10 mouse cellular contexts compared by ENCODE assay signal in the genomic region with DNA sequence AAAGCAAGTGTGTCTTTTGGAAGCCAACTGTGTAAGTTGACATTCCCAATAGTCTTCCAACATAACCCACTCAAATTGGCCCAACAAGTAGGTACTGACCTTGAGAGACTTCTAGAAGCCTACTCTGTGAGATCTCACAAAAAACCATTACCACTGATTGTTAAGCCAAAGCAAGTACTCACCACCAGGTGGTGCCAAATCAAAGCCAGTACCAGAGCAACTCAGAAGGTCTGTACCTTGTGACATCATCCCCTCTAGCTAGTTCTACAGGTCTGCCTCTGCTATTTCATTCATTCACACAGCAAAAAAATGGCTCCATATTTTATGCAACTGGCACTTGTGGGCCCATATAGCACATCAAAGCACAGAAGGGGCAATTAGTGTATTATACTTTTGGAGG. TPM values are rescaled to one million over a fixed set of nuclear protein-coding genes. Genes with fewer than 3 reads are reported as not detected.
DNase-seq lines count a peak whose midpoint lies in the region; ATAC-seq and TF ChIP-seq lines count a peak whose summit lies in the region.
"Had no signal": no experiment of that assay in that cellular context is flagged by ENCODE, and none has a peak within 500 bp of the region (broad histone marks: within the 10 kb centered on the region; RNA-seq: fewer than 3 reads in every experiment).

No protein-coding gene starts in this region.

- no peak for TF ChIP-seq POLR2A in brain, embryonic 14.5 days (IDR thresholded peaks at IDR 0.05; ENCODE audit: borderline replicate concordance, extremely low read depth, insufficient read depth, insufficient read length, poor library complexity, severe bottlenecking)

- H3K27ac ChIP-seq in kidney, embryonic 15.5 days = no peak overlapping the region
- no peak overlapping the region for H3K27ac ChIP-seq in stomach, postnatal 0 days (replicated peaks)
- H3K27ac ChIP-seq: embryonic facial prominence, embryonic 12.5 days; liver, embryonic 15.5 days had no signal

- no peaks in the 10 kb centered on the region for H3K27me3 ChIP-seq in kidney, embryonic 15.5 days
- no peaks in the 10 kb centered on the region for H3K27me3 ChIP-seq in E14TG2a.4 (ENCODE audit: insufficient read depth, low read length)
- no peaks in the 10 kb centered on the region for H3K27me3 ChIP-seq in stomach, postnatal 0 days (ENCODE audit: control insufficient read depth, insufficient read depth, low read length)
- H3K27me3 ChIP-seq: embryonic facial prominence, embryonic 12.5 days; liver, embryonic 15.5 days had no signal

- DNase-seq in kidney, adult 11 months = peak; percentile 45
- peak; percentile 60 for DNase-seq in brain, embryonic 14.5 days (ENCODE audit: low read depth)
- DNase-seq in gastrocnemius, adult 18-20 months (ENCODE audit: low spot score) = peak; percentile 64
- peak; percentile 65 to 79 for DNase-seq in kidney, postnatal 25 days
- peak; percentile 90 for DNase-seq in lung, postnatal 36 days
- peak; percentile 74 for DNase-seq in stomach, postnatal 0 days (ENCODE audit: low spot score)

- H3K4me1 ChIP-seq in kidney, embryonic 15.5 days = no peaks in the 10 kb centered on the region
- no peaks in the 10 kb centered on the region for H3K4me1 ChIP-seq in E14TG2a.4 (replicated peaks; ENCODE audit: low read depth, low read length)
- H3K4me1 ChIP-seq in stomach, postnatal 0 days (replicated peaks; ENCODE audit: control insufficient read depth, insufficient read depth) = no peaks in the 10 kb centered on the region
- H3K4me1 ChIP-seq: embryonic facial prominence, embryonic 12.5 days; liver, embryonic 15.5 days had no signal

- peak; percentile 81 for TF ChIP-seq CTCF in E14TG2a.4 (conservative IDR thresholded peaks at IDR 0.05; ENCODE audit: low read length)
- TF ChIP-seq CTCF in brain, embryonic 14.5 days (IDR thresholded peaks at IDR 0.05; ENCODE audit: borderline replicate concordance, extremely low read depth, insufficient read depth, insufficient read length) = peak; percentile 60; the same call in 1 of the 2 replicates
- TF ChIP-seq CTCF in stomach, postnatal 0 days (IDR thresholded peaks at IDR 0.05; ENCODE audit: low read depth) = peak; percentile 93

- ATAC-seq in kidney, embryonic 15.5 days (replicated peaks; ENCODE audit: low FRiP score) = no peak
- ATAC-seq in stomach, postnatal 0 days (ENCODE audit: low FRiP score, low TSS enrichment) = peak; percentile 72; the same call in 1 of the 2 replicates

- no peak overlapping the region for H3K4me2 ChIP-seq in kidney, embryonic 15.5 days
- no peak overlapping the region for H3K4me2 ChIP-seq in stomach, postnatal 0 days (replicated peaks; ENCODE audit: low read depth)
- H3K4me2 ChIP-seq: embryonic facial prominence, embryonic 12.5 days; liver, embryonic 15.5 days had no signal

- H3K9me3 ChIP-seq in kidney, embryonic 15.5 days (replicated peaks) = no peaks in the 10 kb centered on the region
- no peaks in the 10 kb centered on the region for H3K9me3 ChIP-seq in E14TG2a.4 (ENCODE audit: low read length)
- no peaks in the 10 kb centered on the region for H3K9me3 ChIP-seq in stomach, postnatal 0 days (ENCODE audit: control insufficient read depth, low read length)
- H3K9me3 ChIP-seq: embryonic facial prominence, embryonic 12.5 days; liver, embryonic 15.5 days had no signal

- H3K9ac ChIP-seq in kidney, embryonic 15.5 days = no peak overlapping the region
- H3K9ac ChIP-seq in stomach, postnatal 0 days (ENCODE audit: low read length) = no peak overlapping the region
- H3K9ac ChIP-seq: embryonic facial prominence, embryonic 12.5 days; liver, embryonic 15.5 days had no signal

- TF ChIP-seq EP300 in stomach, postnatal 0 days (optimal IDR thresholded peaks at IDR 0.05) = no peak

- no peaks in the 10 kb centered on the region for H3K36me3 ChIP-seq in kidney, embryonic 15.5 days
- H3K36me3 ChIP-seq in E14TG2a.4 (ENCODE audit: insufficient read depth, low read length) = no peaks in the 10 kb centered on the region
- no peaks in the 10 kb centered on the region for H3K36me3 ChIP-seq in stomach, postnatal 0 days (ENCODE audit: control insufficient read depth, insufficient read depth, low read length)
- H3K36me3 ChIP-seq: embryonic facial prominence, embryonic 12.5 days; liver, embryonic 15.5 days had no signal

- H3K4me3 ChIP-seq in kidney, embryonic 15.5 days (replicated peaks) = no peak overlapping the region
- H3K4me3 ChIP-seq in E14TG2a.4 (replicated peaks; ENCODE audit: low read length) = no peak overlapping the region
- H3K4me3 ChIP-seq in stomach, postnatal 0 days (ENCODE audit: low read depth, low read length) = no peak overlapping the region
- H3K4me3 ChIP-seq: embryonic facial prominence, embryonic 12.5 days; liver, embryonic 15.5 days had no signal

RNA-seq across cellular contexts. Expression of gene Ola1, which starts 51.6 kb away (rescaled TPM):
- polyA plus RNA-seq in kidney, embryonic 15.5 days (2015; fragmentation: Nextera tagmentation; extraction: Ambion mirVana) = 88.9 and 97.6 TPM in 2 replicates
- 36.7 and 43.9 TPM in 2 replicates for polyA plus RNA-seq in brain, embryonic 14.5 days (2012; rRNA removed)
- total RNA-seq in gastrocnemius, adult 18-20 months (2021) = 10 to 100 TPM; 52.3 to 53.2 TPM
- polyA plus RNA-seq in stomach, postnatal 0 days (2015; fragmentation: Nextera tagmentation; extraction: Ambion mirVana) = 58.4 and 62.4 TPM in 2 replicates
